Mouse (Mus musculus): ENCODE measurements at regions not wholly inside any gene's neighbourhood (a gene's known extent, or its start where the extent isn't known, plus 50 kb on each side); places are given as distances from the start of the nearest gene placed in this dataset.
A peak's percentile ranks its signal among the peaks of the same experiment; 100 is the strongest.

GRCm38 (mm10) chr11:44216346-44216745 lies 183.5 kb upstream of the Il12b start:
- no peak for DNase-seq (ENCODE audit: low spot score in 2 of 2)

- no peak for DNase-seq (ENCODE audit: low spot score in 2 of 2)
These were observed 179.9 kb upstream of the Il12b start for GRCm38 (mm10) chr11:44219971-44220370.

- DNase-seq (ENCODE audit: low spot score in 2 of 2), result no peak
These were observed 169.9 kb upstream of the Il12b start for GRCm38 (mm10) chr11:44229996-44230395.

GRCm38 (mm10) chr11:44235456-44235855 lies 164.4 kb upstream of the Il12b start:
- DNase-seq (ENCODE audit: low spot score in 2 of 2), result no peak

GRCm38 (mm10) chr11:44238051-44238450 lies 161.8 kb upstream of the Il12b start:
- DNase-seq (ENCODE audit: low spot score in 2 of 2), result no peak

GRCm38 (mm10) chr11:44238598-44238997 lies 161.3 kb upstream of the Il12b start:
- DNase-seq (ENCODE audit: low spot score in 2 of 2), result no peak

- DNase-seq (ENCODE audit: low spot score in 2 of 2), result no peak
These were observed 156.7 kb upstream of the Il12b start for GRCm38 (mm10) chr11:44243184-44243583.

GRCm38 (mm10) chr11:44251821-44252220 lies 148.0 kb upstream of the Il12b start:
- no peak for DNase-seq (ENCODE audit: low spot score in 2 of 2)

- DNase-seq (ENCODE audit: low spot score in 2 of 2), result no peak
These were observed 139.3 kb upstream of the Il12b start for GRCm38 (mm10) chr11:44260376-44261111.

- DNase-seq (ENCODE audit: low spot score in 2 of 2), result no peak
These were observed 138.2 kb upstream of the Il12b start for GRCm38 (mm10) chr11:44261657-44262056.

GRCm38 (mm10) chr11:44262571-44262970 lies 137.3 kb upstream of the Il12b start:
- no peak for DNase-seq (ENCODE audit: low spot score in 2 of 2)

- DNase-seq (ENCODE audit: low spot score in 2 of 2), result no peak
These were observed 127.6 kb upstream of the Il12b start for GRCm38 (mm10) chr11:44272268-44272667.

- DNase-seq (ENCODE audit: low spot score in 2 of 2), result no peak
These were observed 121.2 kb upstream of the Il12b start for GRCm38 (mm10) chr11:44278521-44279208.

GRCm38 (mm10) chr11:44285961-44286360 lies 113.9 kb upstream of the Il12b start:
- no peak for DNase-seq (ENCODE audit: low spot score in 2 of 2)

- DNase-seq (ENCODE audit: low spot score in 2 of 2), result no peak
These were observed 111.0 kb upstream of the Il12b start for GRCm38 (mm10) chr11:44288825-44289224.

GRCm38 (mm10) chr11:44303786-44304185 lies 96.1 kb upstream of the Il12b start:
- DNase-seq (ENCODE audit: low spot score in 2 of 2), result no peak

GRCm38 (mm10) chr11:44316061-44316460 lies 83.8 kb upstream of the Il12b start:
- no peak for DNase-seq (ENCODE audit: low spot score in 2 of 2)

- no peak for DNase-seq (ENCODE audit: low spot score in 2 of 2)
These were observed 80.7 kb upstream of the Il12b start for GRCm38 (mm10) chr11:44319136-44319535.

GRCm38 (mm10) chr11:44323314-44323713 lies 76.5 kb upstream of the Il12b start:
- DNase-seq (ENCODE audit: low spot score in 2 of 2), result peak in 1 of 2 experiments; percentile 9

GRCm38 (mm10) chr11:44325066-44325465 lies 74.8 kb upstream of the Il12b start:
- no peak for DNase-seq (ENCODE audit: low spot score in 2 of 2)

GRCm38 (mm10) chr11:44325525-44325924 lies 74.3 kb upstream of the Il12b start:
- DNase-seq (ENCODE audit: low spot score in 2 of 2), result peak; percentile 25 to 26

GRCm38 (mm10) chr11:44329503-44329902 lies 70.4 kb upstream of the Il12b start:
- DNase-seq (ENCODE audit: low spot score in 2 of 2), result no peak

- no peak for DNase-seq (ENCODE audit: low spot score in 2 of 2)
These were observed 69.4 kb upstream of the Il12b start for GRCm38 (mm10) chr11:44330438-44330837.
